Mouse (Mus musculus): ENCODE results near the gene Rftn2. TPM values are rescaled to one million over a fixed set of nuclear protein-coding genes. Genes with fewer than 3 reads are reported as not detected.

Rftn2 gene
- 10 to 100 TPM; 10.8 to 11.0 TPM for total RNA-seq (2021)
- long read RNA-seq, experiment 1, transcript Rftn2-201 (9 exons, 3,677 nt): major isoform, 5 of 8 reads
- long read RNA-seq, experiment 1, partial matches to known transcripts: 2 of 8 reads
- long read RNA-seq, experiment 1, other reads (novel, unspliced or antisense): 1 of 8 reads
- long read RNA-seq, experiment 2, partial matches to known transcripts: 0 of 5 reads
- long read RNA-seq, experiment 2, other reads (novel, unspliced or antisense): 1 of 5 reads

GRCm38 (mm10) chr1:55226011-55226857 lies at the start of gene Rftn2:
TSS of gene Rftn2 (minus strand) at chr1:55226782.
- DNase-seq: peak; percentile 45 to 71

GRCm38 (mm10) chr1:55265447-55265846 lies 38.9 kb upstream of the Rftn2 start:
- no peak for DNase-seq

- DNase-seq: no peak
These were observed 37.8 kb upstream of the Rftn2 start for GRCm38 (mm10) chr1:55264385-55264784.

- DNase-seq: no peak
These were observed 19.8 kb upstream of the Rftn2 start for GRCm38 (mm10) chr1:55246374-55246773.

- peak; percentile 45 to 61 for DNase-seq
These were observed 12.7 kb upstream of the Rftn2 start for GRCm38 (mm10) chr1:55239237-55239636.

- DNase-seq: no peak
These were observed 11.9 kb upstream of the Rftn2 start for GRCm38 (mm10) chr1:55238496-55238895.

- DNase-seq: peak in 1 of 2 experiments; percentile 48
These were observed 11.1 kb upstream of the Rftn2 start for GRCm38 (mm10) chr1:55237643-55238161.

GRCm38 (mm10) chr1:55236890-55237642 lies 10.5 kb upstream of the Rftn2 start, which contains the start of gene Mars2:
TSS of gene Mars2 (plus strand) at chr1:55237177.
- peak; percentile 97 for DNase-seq

- DNase-seq: no peak
These were observed 9.9 kb upstream of the Rftn2 start for GRCm38 (mm10) chr1:55236487-55236886.

GRCm38 (mm10) chr1:55234910-55235520 lies 8.4 kb upstream of the Rftn2 start:
- DNase-seq: no peak

- no peak for DNase-seq
These were observed 1.8 kb upstream of the Rftn2 start for GRCm38 (mm10) chr1:55228256-55228884.

- DNase-seq: no peak
These were observed 794 bp upstream of the Rftn2 start for GRCm38 (mm10) chr1:55227376-55227775.

GRCm38 (mm10) chr1:55225398-55225797 lies 1.2 kb downstream of the Rftn2 start:
- peak; percentile 36 to 57 for DNase-seq

- DNase-seq: no peak
These were observed 2.5 kb downstream of the Rftn2 start for GRCm38 (mm10) chr1:55224111-55224510.

GRCm38 (mm10) chr1:55223026-55223425 lies 3.6 kb downstream of the Rftn2 start:
- DNase-seq: no peak

- DNase-seq: peak; percentile 62 to 71
These were observed 5.2 kb downstream of the Rftn2 start for GRCm38 (mm10) chr1:55221352-55221751.

GRCm38 (mm10) chr1:55217191-55217590 lies 9.4 kb downstream of the Rftn2 start:
- DNase-seq: peak in 1 of 2 experiments; percentile 28

- DNase-seq: peak; percentile 43 to 75
These were observed 11.3 kb downstream of the Rftn2 start for GRCm38 (mm10) chr1:55215185-55215813.

- DNase-seq: no peak
These were observed 12.6 kb downstream of the Rftn2 start for GRCm38 (mm10) chr1:55213936-55214335.

- no peak for DNase-seq
These were observed 13.1 kb downstream of the Rftn2 start for GRCm38 (mm10) chr1:55213475-55213874.

GRCm38 (mm10) chr1:55212771-55213170 lies 13.8 kb downstream of the Rftn2 start:
- no peak for DNase-seq

Measured in heart, adult 18-20 months (tissue).